Mouse (Mus musculus) olfactory bulb, adult 2 months (tissue): Measurements from ENCODE around the gene Ptn. TPM values are rescaled to one million over a fixed set of nuclear protein-coding genes. Genes with fewer than 3 reads are reported as not detected.

Source experiments
- H3K27ac ChIP-seq: fragments of 200-500 bp; 2 replicates; pipeline ENCODE4 v1.5.1; 2012; ENCODE audit warnings: low read depth, low read length; ENCODE audit not compliant: insufficient read depth
- H3K4me1 ChIP-seq: fragments of 200-500 bp; 2 replicates; pipeline ENCODE4 v1.6.1; 2012; ENCODE audit warnings: low read length; ENCODE audit not compliant: control insufficient read depth, insufficient read depth
- H3K4me3 ChIP-seq: fragments of 200-500 bp; 2 replicates; pipeline ENCODE4 v1.5.1; 2012; ENCODE audit warnings: mild to moderate bottlenecking, low read depth, low read length, moderate library complexity; ENCODE audit not compliant: insufficient read depth
- CTCF ChIP-seq: fragments of 200-500 bp; IDR thresholded peaks from 2 replicates; pipeline ENCODE4 v1.5.1; 2012; ENCODE audit warnings: low read depth, mild to moderate bottlenecking, low read length, moderate library complexity; ENCODE audit not compliant: insufficient read depth
- POLR2A ChIP-seq: fragments of 200-500 bp; IDR thresholded peaks from 2 replicates; pipeline ENCODE4 v1.6.1; 2012; ENCODE audit warnings: mild to moderate bottlenecking, low read depth, low read length, moderate library complexity; ENCODE audit not compliant: insufficient read depth
- WGBS: fragments of 180-500 bp; shearing (Covaris S2); methylation state at CpG from one replicate; pipeline ENCODE4 v1.1.7; 2018; 5-methylcytosine and 5-hydroxymethylcytosine counted together
- polyA plus RNA-seq: library from polyadenylated mRNA; stranded (reverse); fragments of >200 nt; gene quantifications from 2 replicates; pipeline ENCODE4 v1.2.4, GENCODE M21; 2012; ENCODE audit warnings: low replicate concordance; ENCODE audit not compliant: missing spikeins, insufficient read depth, insufficient read length

Gene Ptn
- polyA plus RNA-seq, 1 experiment: 318 TPM

- WGBS: 85% methylated on average over 3 of the region's 3 CpGs
- no peak overlapping the region for H3K4me3 ChIP-seq
- TF ChIP-seq POLR2A: no peak
- TF ChIP-seq CTCF: no peak
- no peak overlapping the region for H3K27ac ChIP-seq
- no peaks in the 10 kb centered on the region for H3K4me1 ChIP-seq
Measured at GRCm38 (mm10) chr6:36841701-36842100, 31.7 kb upstream of the Ptn start.

DNA sequence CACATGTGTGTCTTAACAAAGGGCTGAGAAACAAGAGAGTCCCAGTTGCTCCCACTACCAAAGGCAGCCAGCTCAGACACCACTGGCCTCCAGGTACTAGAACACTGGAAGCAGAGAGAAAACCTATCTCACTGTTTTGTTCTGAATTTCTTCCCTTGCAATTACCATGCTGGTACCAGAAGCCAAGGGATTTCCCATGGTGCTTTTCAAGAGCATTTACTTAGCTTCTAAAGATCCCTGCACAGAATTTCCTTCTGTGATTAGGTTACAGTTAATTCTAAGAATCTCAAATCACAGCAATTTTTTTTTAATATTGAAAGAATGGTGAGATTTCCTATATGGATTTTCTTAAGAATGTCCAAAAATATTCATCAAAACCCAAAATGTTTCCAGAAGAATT, 31.2 kb upstream of the Ptn start:
- no peak overlapping the region for H3K27ac ChIP-seq
- TF ChIP-seq POLR2A: no peak
- no peak for TF ChIP-seq CTCF

GRCm38 (mm10) chr6:36838747-36839146, 28.7 kb upstream of the Ptn start:
- Histone ChIP-seq H3K4me3 (no peak overlapping the region), H3K27ac (no peak overlapping the region), H3K4me1 (no peaks in the 10 kb centered on the region)
- TF ChIP-seq CTCF (no peak), POLR2A (no peak)
- 90% methylated on average over 1 of the region's 1 CpGs for WGBS

More for the DNA sequence above, 31.2 kb upstream of the Ptn start:
- Histone ChIP-seq H3K4me3 (no peak overlapping the region), H3K4me1 (no peaks in the 10 kb centered on the region)

DNA sequence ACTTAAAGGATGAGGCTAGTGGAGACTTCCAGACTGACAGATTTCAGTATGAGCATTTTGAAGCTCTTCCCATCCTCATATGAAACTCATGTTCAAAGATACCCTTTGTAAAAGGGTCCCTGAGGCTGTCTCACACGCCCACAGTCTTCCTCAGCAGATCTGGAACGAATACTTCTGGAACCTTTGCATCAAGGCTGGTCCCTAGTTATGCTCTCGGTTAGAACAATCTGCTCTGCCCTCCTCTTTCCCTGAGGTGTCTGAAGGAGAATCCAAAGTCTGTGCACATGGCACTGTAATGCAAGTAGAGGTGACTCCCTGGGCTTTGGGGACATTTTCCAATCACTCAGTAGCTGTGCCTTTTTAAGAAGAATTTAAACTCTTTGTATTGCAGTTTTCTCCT, 25.3 kb upstream of the Ptn start:
- no peak overlapping the region for H3K27ac ChIP-seq
- 76% methylated on average over 3 of the region's 3 CpGs for WGBS
- H3K4me1 ChIP-seq: no peaks in the 10 kb centered on the region
- TF ChIP-seq POLR2A: no peak
- no peak for TF ChIP-seq CTCF
- H3K4me3 ChIP-seq: no peak overlapping the region

DNA sequence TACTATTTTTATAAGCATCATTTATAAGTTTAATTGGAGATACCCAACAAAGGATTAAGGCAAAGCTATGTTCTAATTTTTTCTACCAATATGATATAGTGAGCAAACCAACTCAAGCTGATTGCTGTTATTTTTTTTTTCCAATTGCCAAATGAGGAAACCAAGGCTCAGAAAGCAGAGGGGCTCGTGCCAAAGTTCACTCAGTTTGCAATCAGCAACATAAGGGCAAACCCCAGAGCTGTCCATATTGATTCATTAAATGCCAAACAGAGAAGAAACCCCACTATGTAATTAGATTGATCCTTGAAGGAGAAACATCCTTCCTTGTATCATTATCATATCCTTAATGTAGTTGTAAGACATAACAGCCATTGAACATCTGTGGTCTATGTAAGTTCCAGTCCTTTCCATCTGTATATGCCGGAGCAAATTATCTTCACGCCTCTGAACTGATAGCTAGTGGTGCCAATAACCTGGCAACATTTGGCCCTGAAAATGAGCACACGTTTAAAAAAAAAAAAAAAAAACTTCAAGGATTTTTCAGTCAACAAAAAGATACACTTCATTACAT, 24.8 kb upstream of the Ptn start:
- H3K27ac ChIP-seq: no peak overlapping the region
- TF ChIP-seq CTCF (no peak), POLR2A (no peak)
- 76% methylated on average over 4 of the region's 4 CpGs for WGBS
- no peaks in the 10 kb centered on the region for H3K4me1 ChIP-seq
- H3K4me3 ChIP-seq: no peak overlapping the region

GRCm38 (mm10) chr6:36832681-36833080, 22.7 kb upstream of the Ptn start:
- H3K4me3 ChIP-seq: no peak overlapping the region
- H3K27ac ChIP-seq: no peak overlapping the region
- no peak for TF ChIP-seq POLR2A
- 83% methylated on average over 4 of the region's 4 CpGs for WGBS
- no peaks in the 10 kb centered on the region for H3K4me1 ChIP-seq

DNA sequence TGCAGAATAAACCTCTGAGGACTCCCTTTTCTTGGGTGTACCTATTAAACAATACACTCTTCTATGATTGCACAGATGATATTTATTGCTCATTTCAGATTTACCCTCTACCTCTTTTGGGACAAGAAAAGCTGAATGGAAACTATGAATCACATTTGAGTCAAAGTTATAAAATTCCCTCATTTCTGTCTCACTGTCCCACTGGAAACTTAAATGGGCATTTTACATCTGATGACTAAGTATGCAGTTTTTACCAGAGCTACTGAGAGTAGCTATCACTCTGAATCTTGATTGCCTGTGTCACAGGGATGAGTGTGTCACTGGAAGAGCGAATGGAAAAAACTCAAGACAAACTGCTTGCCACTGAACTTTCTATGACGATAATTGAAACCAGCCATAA, 22.2 kb upstream of the Ptn start:
- Histone ChIP-seq H3K4me1 (no peaks in the 10 kb centered on the region), H3K27ac (no peak overlapping the region), H3K4me3 (no peak overlapping the region)
- TF ChIP-seq POLR2A: no peak
- no peak for TF ChIP-seq CTCF
- 92% methylated on average over 2 of the region's 2 CpGs for WGBS

DNA sequence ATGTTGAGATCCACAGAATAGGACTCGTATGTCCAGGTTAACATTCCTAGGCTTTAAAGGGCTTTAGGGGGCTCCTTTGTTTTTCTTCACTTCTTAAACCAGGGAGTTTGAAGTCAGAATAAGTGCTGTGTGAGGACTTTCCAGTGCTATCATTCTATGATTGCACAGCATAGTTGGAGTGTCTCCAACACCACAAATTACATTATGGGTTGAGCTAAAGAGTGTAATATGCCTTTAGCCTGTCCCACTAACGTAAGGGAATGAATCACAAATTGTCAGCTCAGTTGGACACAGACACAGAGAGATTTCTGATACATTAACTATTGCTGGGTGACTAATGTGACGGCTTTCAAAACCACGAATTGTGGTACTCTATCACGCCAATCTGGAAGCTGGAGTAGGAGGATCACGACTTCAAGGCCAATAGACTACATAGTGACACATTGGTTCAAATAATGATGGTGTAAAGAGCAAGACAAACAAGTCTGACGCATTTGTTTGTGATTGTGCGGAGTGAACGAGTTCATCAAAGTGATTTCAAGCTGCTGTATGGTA, 20.4 kb upstream of the Ptn start:
- no peaks in the 10 kb centered on the region for H3K4me1 ChIP-seq
- TF ChIP-seq POLR2A (no peak), CTCF (no peak)
- H3K27ac ChIP-seq: no peak overlapping the region
- 80% methylated on average over 9 of the region's 9 CpGs for WGBS
- no peak overlapping the region for H3K4me3 ChIP-seq

GRCm38 (mm10) chr6:36819784-36820050, 9.7 kb upstream of the Ptn start:
- peak overlapping the region; percentile 72; the same call in 1 of the 2 replicates for H3K27ac ChIP-seq
- H3K4me1 ChIP-seq: no peaks in the 10 kb centered on the region; the same call in 1 of the 2 replicates
- no peak overlapping the region for H3K4me3 ChIP-seq
- TF ChIP-seq CTCF (no peak), POLR2A (no peak)
